Mouse (Mus musculus) hindbrain, embryonic 16.5 days (tissue): ENCODE data around the gene Colca2. TPM values are rescaled to one million over a fixed set of nuclear protein-coding genes. Genes with fewer than 3 reads are reported as not detected.

ENCODE experiments used
- ATAC-seq: fragments of 200-750 bp; cut with Nextera tagmentation; 2 replicates; pipeline ENCODE4 v1.8.0; 2017; ENCODE audit warnings: moderate TSS enrichment, moderate library complexity
- H3K27ac ChIP-seq: fragments of 300-500 bp; sonication (generic); 2 replicates; pipeline ENCODE4 v1.5.1; 2014; ENCODE audit warnings: low read depth, mild to moderate bottlenecking, control low read depth, low read length, moderate library complexity
- H3K27me3 ChIP-seq: fragments of 300-500 bp; sonication (generic); replicated peaks from 2 replicates; pipeline ENCODE4 v1.6.1; 2014; ENCODE audit warnings: low read length; ENCODE audit not compliant: control insufficient read depth, insufficient read depth
- H3K36me3 ChIP-seq: fragments of 300-500 bp; sonication (generic); 2 replicates; pipeline ENCODE4 v1.6.1; 2014; ENCODE audit warnings: mild to moderate bottlenecking, low read length, moderate library complexity, mixed read lengths; ENCODE audit not compliant: control insufficient read depth, insufficient read depth
- H3K4me1 ChIP-seq: fragments of 300-500 bp; sonication (generic); 2 replicates; pipeline ENCODE4 v1.6.1; 2014; ENCODE audit warnings: low read depth, low read length; ENCODE audit not compliant: control insufficient read depth, insufficient read depth
- H3K4me2 ChIP-seq: fragments of 300-500 bp; sonication (generic); 2 replicates; pipeline ENCODE4 v1.6.1; 2014; ENCODE audit warnings: mild to moderate bottlenecking, low read length, control low read depth, moderate library complexity
- H3K4me3 ChIP-seq: fragments of 300-500 bp; sonication (generic); 2 replicates; pipeline ENCODE4 v1.5.1; 2014; ENCODE audit warnings: mild to moderate bottlenecking, low read length, control low read depth, moderate library complexity
- H3K9ac ChIP-seq: fragments of 300-500 bp; sonication (generic); 2 replicates; pipeline ENCODE4 v1.6.1; 2014; ENCODE audit warnings: low read depth, mild to moderate bottlenecking, control low read depth, low read length, moderate library complexity
- H3K9me3 ChIP-seq: fragments of 300-500 bp; sonication (generic); 2 replicates; pipeline ENCODE4 v1.6.1; 2014; ENCODE audit warnings: mild to moderate bottlenecking, low read length, moderate library complexity; ENCODE audit not compliant: control insufficient read depth
- WGBS: fragments of 180-500 bp; shearing (Covaris S2); extraction: QIAGEN DNeasy Blood & Tissue Kit; methylation state at CpG from one replicate; pipeline ENCODE4 v1.1.7; 2014; 5-methylcytosine and 5-hydroxymethylcytosine counted together
- polyA plus RNA-seq: library from polyadenylated mRNA; unstranded; fragments of >200 nt; fragmentation: Nextera tagmentation; extraction: Ambion mirVana; gene quantifications from 2 replicates; pipeline ENCODE4 v1.2.1, GENCODE M21; 2015

Colca2 gene
- polyA plus RNA-seq, 1 experiment from 2014 or later, result 1.2 TPM

GRCm38 (mm10) chr9:51312554-51313317 lies 34.4 kb upstream of the Colca2 start:
- WGBS, result 55% methylated on average over 18 of the region's 18 CpGs
- Histone ChIP-seq H3K4me1 (no peaks in the 10 kb centered on the region), H3K4me3 (no peak overlapping the region), H3K27ac (no peak overlapping the region), H3K27me3 (no peaks in the 10 kb centered on the region), H3K9ac (no peak overlapping the region), H3K4me2 (peak overlapping the region; percentile 32), H3K36me3 (no peaks in the 10 kb centered on the region), H3K9me3 (no peaks in the 10 kb centered on the region)
- no peak for ATAC-seq

- Histone ChIP-seq H3K27me3 (no peaks in the 10 kb centered on the region), H3K9ac (no peak overlapping the region), H3K36me3 (no peaks in the 10 kb centered on the region), H3K4me1 (no peaks in the 10 kb centered on the region), H3K27ac (no peak overlapping the region), H3K4me3 (no peak overlapping the region), H3K9me3 (no peaks in the 10 kb centered on the region), H3K4me2 (no peak overlapping the region)
- WGBS, result 88% methylated on average over 7 of the region's 7 CpGs
- ATAC-seq, result no peak
Measured at GRCm38 (mm10) chr9:51310515-51310914, 32.1 kb upstream of the Colca2 start.

GRCm38 (mm10) chr9:51306351-51306750 lies 28.0 kb upstream of the Colca2 start:
- no peaks in the 10 kb centered on the region for H3K4me1 ChIP-seq

GRCm38 (mm10) chr9:51305146-51305545 lies 26.8 kb upstream of the Colca2 start:
- Histone ChIP-seq H3K9me3 (no peaks in the 10 kb centered on the region), H3K4me1 (no peaks in the 10 kb centered on the region), H3K27ac (no peak overlapping the region), H3K27me3 (no peaks in the 10 kb centered on the region), H3K4me2 (no peak overlapping the region), H3K4me3 (no peak overlapping the region), H3K36me3 (no peaks in the 10 kb centered on the region), H3K9ac (no peak overlapping the region)
- no peak for ATAC-seq
- whole genome bisulfite sequencing, result 63% methylated on average over 3 of the region's 3 CpGs

More at GRCm38 (mm10) chr9:51306351-51306750, 28.0 kb upstream of the Colca2 start:
- no peak for ATAC-seq
- Histone ChIP-seq H3K9me3 (no peaks in the 10 kb centered on the region), H3K27me3 (no peaks in the 10 kb centered on the region), H3K4me3 (no peak overlapping the region), H3K9ac (no peak overlapping the region), H3K36me3 (no peaks in the 10 kb centered on the region), H3K4me2 (no peak overlapping the region), H3K27ac (no peak overlapping the region)
- 78% methylated on average over 3 of the region's 3 CpGs for WGBS

- H3K27me3 ChIP-seq, result no peaks in the 10 kb centered on the region
- H3K4me3 ChIP-seq, result no peak overlapping the region
- ATAC-seq, result no peak
- H3K27ac ChIP-seq, result no peak overlapping the region
- no peak overlapping the region for H3K4me2 ChIP-seq
- WGBS, result 66% methylated on average over 5 of the region's 5 CpGs
- H3K9me3 ChIP-seq, result no peaks in the 10 kb centered on the region
- H3K36me3 ChIP-seq, result no peaks in the 10 kb centered on the region
- H3K9ac ChIP-seq, result no peak overlapping the region
- no peaks in the 10 kb centered on the region for H3K4me1 ChIP-seq
Measured at GRCm38 (mm10) chr9:51303980-51304379, 25.6 kb upstream of the Colca2 start.

GRCm38 (mm10) chr9:51293541-51293940 lies 15.2 kb upstream of the Colca2 start:
- WGBS, result 85% methylated on average over 8 of the region's 8 CpGs
- Histone ChIP-seq H3K9ac (no peak overlapping the region), H3K27ac (no peak overlapping the region), H3K4me1 (no peaks in the 10 kb centered on the region), H3K27me3 (no peaks in the 10 kb centered on the region), H3K9me3 (peaks cover 5% of the 10 kb centered on the region; the same call in 1 of the 2 replicates), H3K36me3 (no peaks in the 10 kb centered on the region), H3K4me3 (no peak overlapping the region), H3K4me2 (no peak overlapping the region)
- ATAC-seq, result no peak

GRCm38 (mm10) chr9:51292674-51293073 lies 14.3 kb upstream of the Colca2 start:
- H3K4me3 ChIP-seq, result no peak overlapping the region
- H3K4me1 ChIP-seq, result no peaks in the 10 kb centered on the region
- no peak overlapping the region for H3K27ac ChIP-seq
- no peak overlapping the region for H3K4me2 ChIP-seq
- no peaks in the 10 kb centered on the region for H3K27me3 ChIP-seq
- peak; percentile 63 for ATAC-seq
- no peaks in the 10 kb centered on the region for H3K36me3 ChIP-seq
- WGBS, result 35% methylated on average over 4 of the region's 4 CpGs
- H3K9me3 ChIP-seq, result no peaks in the 10 kb centered on the region
- no peak overlapping the region; the same call in 1 of the 2 replicates for H3K9ac ChIP-seq

GRCm38 (mm10) chr9:51290980-51291379 lies 12.6 kb upstream of the Colca2 start:
- Histone ChIP-seq H3K9me3 (no peaks in the 10 kb centered on the region), H3K36me3 (no peaks in the 10 kb centered on the region), H3K27me3 (no peaks in the 10 kb centered on the region), H3K4me1 (no peaks in the 10 kb centered on the region), H3K27ac (no peak overlapping the region), H3K9ac (no peak overlapping the region), H3K4me3 (no peak overlapping the region), H3K4me2 (no peak overlapping the region)
- ATAC-seq, result no peak
- 79% methylated on average over 4 of the region's 4 CpGs for WGBS

- Histone ChIP-seq H3K4me2 (no peak overlapping the region), H3K27me3 (no peaks in the 10 kb centered on the region)
- WGBS, result 60% methylated on average over 2 of the region's 2 CpGs
Measured at GRCm38 (mm10) chr9:51286079-51286478, 7.7 kb upstream of the Colca2 start.

More at GRCm38 (mm10) chr9:51286079-51286478, 7.7 kb upstream of the Colca2 start:
- Histone ChIP-seq H3K36me3 (no peaks in the 10 kb centered on the region), H3K4me1 (no peaks in the 10 kb centered on the region), H3K27ac (no peak overlapping the region), H3K4me3 (no peak overlapping the region), H3K9ac (no peak overlapping the region), H3K9me3 (no peaks in the 10 kb centered on the region)
- ATAC-seq, result no peak
